Mouse (Mus musculus): ENCODE results near the gene Pkig. TPM values are rescaled to one million over a fixed set of nuclear protein-coding genes. Genes with fewer than 3 reads are reported as not detected.
A peak's percentile ranks its signal among the peaks of the same experiment; 100 is the strongest.

The Pkig gene
- 134 TPM in 2 replicates for polyA plus RNA-seq (2015; fragmentation: Nextera tagmentation; extraction: Ambion mirVana)

- ATAC-seq (ENCODE audit: borderline replicate concordance, extremely low read depth, low FRiP score, low TSS enrichment): peak; percentile 92
- Histone ChIP-seq H3K36me3 (no peaks in the 10 kb centered on the region), H3K9me3 (no peaks in the 10 kb centered on the region), H3K27me3 (no peaks in the 10 kb centered on the region), H3K9ac (peak within 1 kb of the TSS; percentile 76), H3K4me3 (peak within 1 kb of the TSS; percentile 75), H3K4me2 (peak within 1 kb of the TSS; percentile 72), H3K27ac (peak within 1 kb of the TSS; percentile 79), H3K4me1 (peaks cover 9% of the 10 kb centered on the region; the same call in 1 of the 2 replicates)
- WGBS: 1% methylated on average over 71 of the region's 71 CpGs
Measured at GRCm38 (mm10) chr2:163657975-163658886, at the start of gene Pkig. Gene Pkig (plus strand): TSS chr2:163658386.

GRCm38 (mm10) chr2:163609281-163609975, 48.8 kb upstream of the Pkig start:
- H3K9me3 ChIP-seq: no peaks in the 10 kb centered on the region
- no peaks in the 10 kb centered on the region for H3K27me3 ChIP-seq
- H3K36me3 ChIP-seq: peaks cover 46% of the 10 kb centered on the region
- no peak overlapping the region for H3K4me3 ChIP-seq
- H3K27ac ChIP-seq: no peak overlapping the region
- no peak overlapping the region for H3K9ac ChIP-seq
- WGBS: 80% methylated on average over 12 of the region's 12 CpGs
- H3K4me1 ChIP-seq: no peaks in the 10 kb centered on the region
- no peak for ATAC-seq (ENCODE audit: borderline replicate concordance, extremely low read depth, low FRiP score, low TSS enrichment)
- no peak overlapping the region for H3K4me2 ChIP-seq

GRCm38 (mm10) chr2:163611176-163611575, 47.0 kb upstream of the Pkig start:
- Histone ChIP-seq H3K36me3 (peaks cover 63% of the 10 kb centered on the region), H3K4me3 (no peak overlapping the region)
- WGBS: 65% methylated on average over 9 of the region's 9 CpGs

GRCm38 (mm10) chr2:163613206-163613605, 45.0 kb upstream of the Pkig start:
- Histone ChIP-seq H3K27ac (no peak overlapping the region), H3K36me3 (peaks cover 55% of the 10 kb centered on the region), H3K4me2 (no peak overlapping the region), H3K9me3 (no peaks in the 10 kb centered on the region), H3K4me3 (no peak overlapping the region), H3K9ac (no peak overlapping the region), H3K4me1 (no peaks in the 10 kb centered on the region), H3K27me3 (no peaks in the 10 kb centered on the region)
- no peak for ATAC-seq (ENCODE audit: borderline replicate concordance, extremely low read depth, low FRiP score, low TSS enrichment)
- WGBS: 93% methylated on average over 5 of the region's 5 CpGs

More at GRCm38 (mm10) chr2:163611176-163611575, 47.0 kb upstream of the Pkig start:
- Histone ChIP-seq H3K4me1 (no peaks in the 10 kb centered on the region), H3K4me2 (no peak overlapping the region), H3K27ac (no peak overlapping the region), H3K27me3 (no peaks in the 10 kb centered on the region), H3K9me3 (no peaks in the 10 kb centered on the region), H3K9ac (no peak overlapping the region)
- no peak for ATAC-seq (ENCODE audit: borderline replicate concordance, extremely low read depth, low FRiP score, low TSS enrichment)

- Histone ChIP-seq H3K9me3 (no peaks in the 10 kb centered on the region), H3K4me3 (no peak overlapping the region), H3K27ac (no peak overlapping the region), H3K9ac (no peak overlapping the region), H3K4me2 (no peak overlapping the region), H3K27me3 (no peaks in the 10 kb centered on the region), H3K36me3 (peaks cover 60% of the 10 kb centered on the region), H3K4me1 (no peaks in the 10 kb centered on the region)
- no peak for ATAC-seq (ENCODE audit: borderline replicate concordance, extremely low read depth, low FRiP score, low TSS enrichment)
- 91% methylated on average over 4 of the region's 4 CpGs for WGBS
Measured at GRCm38 (mm10) chr2:163613990-163614389, 44.2 kb upstream of the Pkig start.

GRCm38 (mm10) chr2:163615401-163615800, 42.8 kb upstream of the Pkig start:
- Histone ChIP-seq H3K4me2 (no peak overlapping the region), H3K27me3 (no peaks in the 10 kb centered on the region), H3K9ac (no peak overlapping the region), H3K36me3 (peaks cover 66% of the 10 kb centered on the region), H3K4me3 (no peak overlapping the region), H3K27ac (no peak overlapping the region), H3K4me1 (no peaks in the 10 kb centered on the region), H3K9me3 (no peaks in the 10 kb centered on the region)
- no peak for ATAC-seq (ENCODE audit: borderline replicate concordance, extremely low read depth, low FRiP score, low TSS enrichment)
- WGBS: 89% methylated on average over 9 of the region's 9 CpGs

GRCm38 (mm10) chr2:163615906-163616651, 42.1 kb upstream of the Pkig start:
- no peak overlapping the region for H3K9ac ChIP-seq
- H3K27me3 ChIP-seq: no peaks in the 10 kb centered on the region
- H3K4me1 ChIP-seq: no peaks in the 10 kb centered on the region
- no peaks in the 10 kb centered on the region for H3K9me3 ChIP-seq
- no peak for ATAC-seq (ENCODE audit: borderline replicate concordance, extremely low read depth, low FRiP score, low TSS enrichment)
- WGBS: 89% methylated on average over 4 of the region's 4 CpGs
- H3K36me3 ChIP-seq: peaks cover 69% of the 10 kb centered on the region
- no peak overlapping the region for H3K27ac ChIP-seq
- no peak overlapping the region for H3K4me3 ChIP-seq
- H3K4me2 ChIP-seq: no peak overlapping the region

- 75% methylated on average over 3 of the region's 3 CpGs for WGBS
- Histone ChIP-seq H3K4me1 (no peaks in the 10 kb centered on the region), H3K36me3 (peaks cover 70% of the 10 kb centered on the region), H3K27me3 (no peaks in the 10 kb centered on the region), H3K9me3 (no peaks in the 10 kb centered on the region), H3K9ac (no peak overlapping the region), H3K4me2 (no peak overlapping the region), H3K27ac (no peak overlapping the region), H3K4me3 (no peak overlapping the region)
- no peak for ATAC-seq (ENCODE audit: borderline replicate concordance, extremely low read depth, low FRiP score, low TSS enrichment)
Measured at GRCm38 (mm10) chr2:163616652-163617227, 41.4 kb upstream of the Pkig start.

GRCm38 (mm10) chr2:163617232-163617863, 40.8 kb upstream of the Pkig start:
- Histone ChIP-seq H3K4me1 (no peaks in the 10 kb centered on the region), H3K27me3 (no peaks in the 10 kb centered on the region), H3K27ac (no peak overlapping the region), H3K4me2 (no peak overlapping the region), H3K9ac (no peak overlapping the region), H3K9me3 (no peaks in the 10 kb centered on the region), H3K4me3 (no peak overlapping the region), H3K36me3 (peaks cover 72% of the 10 kb centered on the region)
- 65% methylated on average over 3 of the region's 3 CpGs for WGBS
- ATAC-seq (ENCODE audit: borderline replicate concordance, extremely low read depth, low FRiP score, low TSS enrichment): no peak

GRCm38 (mm10) chr2:163617874-163618273, 40.3 kb upstream of the Pkig start:
- Histone ChIP-seq H3K27me3 (no peaks in the 10 kb centered on the region), H3K4me3 (no peak overlapping the region), H3K27ac (no peak overlapping the region), H3K36me3 (peaks cover 75% of the 10 kb centered on the region), H3K4me1 (no peaks in the 10 kb centered on the region), H3K9me3 (no peaks in the 10 kb centered on the region), H3K4me2 (no peak overlapping the region), H3K9ac (no peak overlapping the region)
- 84% methylated on average over 4 of the region's 4 CpGs for WGBS
- no peak for ATAC-seq (ENCODE audit: borderline replicate concordance, extremely low read depth, low FRiP score, low TSS enrichment)

- H3K9ac ChIP-seq: no peak overlapping the region
- WGBS: 59% methylated on average over 8 of the region's 8 CpGs
- H3K4me1 ChIP-seq: no peaks in the 10 kb centered on the region
- peak; percentile 57; the same call in 1 of the 2 replicates for ATAC-seq (ENCODE audit: borderline replicate concordance, extremely low read depth, low FRiP score, low TSS enrichment)
- H3K9me3 ChIP-seq: no peaks in the 10 kb centered on the region
- H3K4me3 ChIP-seq: no peak overlapping the region
- H3K27ac ChIP-seq: no peak overlapping the region
- H3K27me3 ChIP-seq: no peaks in the 10 kb centered on the region
- H3K36me3 ChIP-seq: peaks cover 72% of the 10 kb centered on the region
- no peak overlapping the region for H3K4me2 ChIP-seq
Measured at GRCm38 (mm10) chr2:163620451-163620850, 37.7 kb upstream of the Pkig start.

Measured in lung, embryonic 15.5 days (tissue).